Mouse (Mus musculus) liver, embryonic 14.5 days (tissue): Measurements from ENCODE around the gene Brinp2.

Experiments used
- CTCF ChIP-seq: IDR thresholded peaks from 2 replicates; pipeline ENCODE4 v1.5.1; 2016; ENCODE audit warnings: antibody characterized with exemption, low read depth, control low read depth
- EP300 ChIP-seq: IDR thresholded peaks from 2 replicates; pipeline ENCODE4 v1.6.1; 2016; ENCODE audit warnings: antibody characterized with exemption, low read depth

DNA sequence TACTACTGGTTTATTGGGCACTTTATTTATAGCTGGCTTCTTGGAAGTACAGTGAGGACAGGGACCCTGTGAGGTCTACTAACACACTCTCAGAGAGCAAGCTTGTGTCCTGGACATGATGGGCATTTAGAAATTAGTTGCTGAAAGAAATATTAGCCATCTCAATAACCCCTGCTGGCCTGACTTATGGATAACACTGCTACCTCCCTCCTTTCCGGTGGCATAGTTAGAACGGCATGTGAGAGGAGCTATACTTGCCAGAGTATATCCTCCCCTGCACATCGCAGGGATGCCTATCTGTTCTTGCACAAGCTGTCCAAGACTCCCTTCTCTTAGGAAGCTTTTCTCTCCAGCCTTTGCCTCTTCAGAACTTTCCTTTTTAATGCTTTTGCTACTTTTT, 107.9 kb downstream of the Brinp2 start:
- TF ChIP-seq EP300 (no peak), CTCF (no peak)
